Mouse (Mus musculus): Measurements from ENCODE around the gene Tcf20.

The Tcf20 gene

GRCm38 (mm10) chr15:82987732-82988112 lies at the start of gene Tcf20:
Tcf20 (minus strand) TSS chr15:82987872.
- DNase-seq (ENCODE audit: low read depth, low spot score): peak; percentile 92
- no peaks in the 10 kb centered on the region for H3K36me3 ChIP-seq (ENCODE audit: control insufficient read depth, insufficient read depth, low read length, poor library complexity, severe bottlenecking)

GRCm38 (mm10) chr15:83036900-83037519 lies 49.3 kb upstream of the Tcf20 start:
- H3K36me3 ChIP-seq (ENCODE audit: control insufficient read depth, insufficient read depth, low read length, poor library complexity, severe bottlenecking): no peaks in the 10 kb centered on the region
- no peaks in the 10 kb centered on the region for H3K27me3 ChIP-seq (ENCODE audit: control insufficient read depth, insufficient read depth, low read length, poor library complexity, severe bottlenecking)
- no peak for DNase-seq (ENCODE audit: low read depth, low spot score)

More at GRCm38 (mm10) chr15:82987732-82988112, at the start of gene Tcf20:
- H3K27me3 ChIP-seq (ENCODE audit: control insufficient read depth, insufficient read depth, low read length, poor library complexity, severe bottlenecking): no peaks in the 10 kb centered on the region; the same call in 1 of the 2 replicates

GRCm38 (mm10) chr15:83036089-83036488 lies 48.4 kb upstream of the Tcf20 start:
- no peaks in the 10 kb centered on the region for H3K27me3 ChIP-seq (ENCODE audit: control insufficient read depth, insufficient read depth, low read length, poor library complexity, severe bottlenecking)
- DNase-seq (ENCODE audit: low read depth, low spot score): peak; percentile 84
- no peaks in the 10 kb centered on the region for H3K36me3 ChIP-seq (ENCODE audit: control insufficient read depth, insufficient read depth, low read length, poor library complexity, severe bottlenecking)

GRCm38 (mm10) chr15:83034275-83034977 lies 46.8 kb upstream of the Tcf20 start:
- Histone ChIP-seq H3K36me3 (ENCODE audit: control insufficient read depth, insufficient read depth, low read length, poor library complexity, severe bottlenecking) (no peaks in the 10 kb centered on the region), H3K27me3 (ENCODE audit: control insufficient read depth, insufficient read depth, low read length, poor library complexity, severe bottlenecking) (no peaks in the 10 kb centered on the region)
- no peak for DNase-seq (ENCODE audit: low read depth, low spot score)

- H3K36me3 ChIP-seq (ENCODE audit: control insufficient read depth, insufficient read depth, low read length, poor library complexity, severe bottlenecking): no peaks in the 10 kb centered on the region
- peak; percentile 67 for DNase-seq (ENCODE audit: low read depth, low spot score)
- H3K27me3 ChIP-seq (ENCODE audit: control insufficient read depth, insufficient read depth, low read length, poor library complexity, severe bottlenecking): no peaks in the 10 kb centered on the region
These were observed 45.4 kb upstream of the Tcf20 start, which contains the start of gene Nfam1 for GRCm38 (mm10) chr15:83032981-83033541. Nfam1 (minus strand) TSS chr15:83033306.

- H3K27me3 ChIP-seq (ENCODE audit: control insufficient read depth, insufficient read depth, low read length, poor library complexity, severe bottlenecking): no peaks in the 10 kb centered on the region
These were observed 43.2 kb upstream of the Tcf20 start for GRCm38 (mm10) chr15:83030884-83031283.

GRCm38 (mm10) chr15:83029725-83030718 lies 42.4 kb upstream of the Tcf20 start:
- Histone ChIP-seq H3K36me3 (ENCODE audit: control insufficient read depth, insufficient read depth, low read length, poor library complexity, severe bottlenecking) (no peaks in the 10 kb centered on the region; the same call in 1 of the 2 replicates), H3K27me3 (ENCODE audit: control insufficient read depth, insufficient read depth, low read length, poor library complexity, severe bottlenecking) (no peaks in the 10 kb centered on the region)
- DNase-seq (ENCODE audit: low read depth, low spot score): peak; percentile 32

More at GRCm38 (mm10) chr15:83030884-83031283, 43.2 kb upstream of the Tcf20 start:
- no peak for DNase-seq (ENCODE audit: low read depth, low spot score)
- no peaks in the 10 kb centered on the region; the same call in 1 of the 2 replicates for H3K36me3 ChIP-seq (ENCODE audit: control insufficient read depth, insufficient read depth, low read length, poor library complexity, severe bottlenecking)

- no peak for DNase-seq (ENCODE audit: low read depth, low spot score)
- no peaks in the 10 kb centered on the region; the same call in 1 of the 2 replicates for H3K36me3 ChIP-seq (ENCODE audit: control insufficient read depth, insufficient read depth, low read length, poor library complexity, severe bottlenecking)
- H3K27me3 ChIP-seq (ENCODE audit: control insufficient read depth, insufficient read depth, low read length, poor library complexity, severe bottlenecking): no peaks in the 10 kb centered on the region
These were observed 38.5 kb upstream of the Tcf20 start for GRCm38 (mm10) chr15:83026129-83026528.

GRCm38 (mm10) chr15:83025041-83025760 lies 37.5 kb upstream of the Tcf20 start:
- Histone ChIP-seq H3K36me3 (ENCODE audit: control insufficient read depth, insufficient read depth, low read length, poor library complexity, severe bottlenecking) (no peaks in the 10 kb centered on the region; the same call in 1 of the 2 replicates), H3K27me3 (ENCODE audit: control insufficient read depth, insufficient read depth, low read length, poor library complexity, severe bottlenecking) (no peaks in the 10 kb centered on the region)
- DNase-seq (ENCODE audit: low read depth, low spot score): no peak

GRCm38 (mm10) chr15:83022947-83023346 lies 35.3 kb upstream of the Tcf20 start:
- no peak for DNase-seq (ENCODE audit: low read depth, low spot score)
- no peaks in the 10 kb centered on the region for H3K27me3 ChIP-seq (ENCODE audit: control insufficient read depth, insufficient read depth, low read length, poor library complexity, severe bottlenecking)
- no peaks in the 10 kb centered on the region; the same call in 1 of the 2 replicates for H3K36me3 ChIP-seq (ENCODE audit: control insufficient read depth, insufficient read depth, low read length, poor library complexity, severe bottlenecking)

- H3K27me3 ChIP-seq (ENCODE audit: control insufficient read depth, insufficient read depth, low read length, poor library complexity, severe bottlenecking): no peaks in the 10 kb centered on the region
- no peak for DNase-seq (ENCODE audit: low read depth, low spot score)
- peaks cover 5% of the 10 kb centered on the region for H3K36me3 ChIP-seq (ENCODE audit: control insufficient read depth, insufficient read depth, low read length, poor library complexity, severe bottlenecking)
These were observed 23.5 kb upstream of the Tcf20 start for GRCm38 (mm10) chr15:83010990-83011664.

GRCm38 (mm10) chr15:83010423-83010822 lies 22.8 kb upstream of the Tcf20 start:
- H3K36me3 ChIP-seq (ENCODE audit: control insufficient read depth, insufficient read depth, low read length, poor library complexity, severe bottlenecking): peaks cover 3% of the 10 kb centered on the region
- no peak for DNase-seq (ENCODE audit: low read depth, low spot score)

GRCm38 (mm10) chr15:83009532-83009931 lies 21.9 kb upstream of the Tcf20 start:
- Histone ChIP-seq H3K27me3 (ENCODE audit: control insufficient read depth, insufficient read depth, low read length, poor library complexity, severe bottlenecking) (no peaks in the 10 kb centered on the region), H3K36me3 (ENCODE audit: control insufficient read depth, insufficient read depth, low read length, poor library complexity, severe bottlenecking) (peaks cover 3% of the 10 kb centered on the region)
- peak; percentile 58 for DNase-seq (ENCODE audit: low read depth, low spot score)

More at GRCm38 (mm10) chr15:83010423-83010822, 22.8 kb upstream of the Tcf20 start:
- no peaks in the 10 kb centered on the region for H3K27me3 ChIP-seq (ENCODE audit: control insufficient read depth, insufficient read depth, low read length, poor library complexity, severe bottlenecking)
